Mouse (Mus musculus) regulatory T cell (primary cell): Measurements from ENCODE around the gene Camk2b.

Source experiments
- in situ Hi-C: fragments of 300-600 bp; cut with MboI, MseI; formaldehyde crosslinking; loops from one replicate; pipeline ENCODE4 v1.15.1; 2025; ENCODE audit warnings: high pct_unique_total_duplicates

Camk2b gene

DNA sequence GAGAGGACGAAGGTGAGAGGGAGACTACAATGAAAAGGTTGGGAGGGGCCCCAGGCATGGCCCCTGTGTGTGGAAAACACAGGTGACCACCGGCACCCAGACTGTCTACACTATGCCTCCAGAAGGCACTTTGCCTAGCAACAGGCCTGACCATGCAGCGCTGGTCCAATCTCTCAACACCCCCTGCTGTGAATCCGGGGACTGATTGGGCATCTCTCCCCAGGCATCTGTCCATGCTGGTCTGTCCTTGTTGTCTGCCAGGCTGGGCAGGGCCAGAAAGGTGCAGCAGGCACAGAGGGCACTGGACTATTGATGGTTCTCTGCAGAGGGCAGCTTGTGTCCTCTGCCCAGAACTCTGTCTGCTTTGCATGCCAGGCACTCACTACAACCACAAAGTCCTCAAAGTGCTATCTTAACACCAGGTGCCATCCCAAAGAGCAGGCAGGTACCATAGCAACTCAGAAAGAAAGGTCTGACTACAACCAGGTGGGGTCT, 16.0 kb downstream of the Camk2b start:
- in situ Hi-C loops, result loop anchor here (5.0 kb wide), 1 partner anchor 102 kb away; no protein-coding TSS in a partner anchor

DNA sequence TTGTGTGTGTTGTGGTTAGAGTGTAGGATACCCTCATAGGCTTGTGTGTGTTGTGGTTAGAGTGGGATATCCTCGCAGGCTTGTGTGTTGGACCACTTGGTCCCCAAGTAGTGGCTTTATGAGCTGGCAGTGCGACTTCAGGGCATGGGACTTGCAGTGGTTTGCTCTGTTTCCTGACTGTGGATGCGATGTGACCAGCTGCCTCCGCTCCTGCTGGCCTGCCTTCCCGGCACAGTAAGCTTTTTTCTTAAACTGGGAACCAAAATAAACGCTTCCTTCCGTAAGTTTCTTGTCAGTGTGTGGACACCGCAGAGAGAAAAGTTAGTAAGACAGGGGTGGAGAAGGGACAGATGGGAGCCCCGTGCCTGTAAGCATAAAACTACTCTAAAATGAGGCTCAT, 18.0 kb downstream of the Camk2b start:
- in situ Hi-C loops, result no loop called here

DNA sequence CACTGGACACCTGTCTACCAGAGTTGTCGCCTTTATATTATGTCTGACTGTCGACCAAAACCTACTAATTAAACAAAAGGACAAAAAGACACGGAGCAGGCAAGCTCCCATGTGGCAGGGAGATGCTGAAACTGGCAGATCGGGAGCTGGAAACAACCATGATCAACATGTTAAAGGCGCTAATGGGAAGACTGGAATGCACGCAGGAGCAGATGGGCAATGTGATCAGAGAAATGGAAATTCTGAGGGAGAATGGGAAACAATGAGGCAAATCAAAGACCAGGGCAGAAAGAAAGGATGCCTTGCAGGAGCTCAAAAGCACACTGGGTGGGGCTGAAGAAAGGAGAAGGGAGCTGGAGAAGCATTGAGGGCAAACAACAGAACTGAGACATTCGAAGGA, 27.2 kb downstream of the Camk2b start:
- in situ Hi-C loops, result no loop called here

GRCm38 (mm10) chr11:6037686-6038085, 28.5 kb downstream of the Camk2b start:
- in situ Hi-C loops, result no loop called here

- in situ Hi-C loops, result no loop called here
These were observed 29.0 kb downstream of the Camk2b start for GRCm38 (mm10) chr11:6037198-6037597.

DNA sequence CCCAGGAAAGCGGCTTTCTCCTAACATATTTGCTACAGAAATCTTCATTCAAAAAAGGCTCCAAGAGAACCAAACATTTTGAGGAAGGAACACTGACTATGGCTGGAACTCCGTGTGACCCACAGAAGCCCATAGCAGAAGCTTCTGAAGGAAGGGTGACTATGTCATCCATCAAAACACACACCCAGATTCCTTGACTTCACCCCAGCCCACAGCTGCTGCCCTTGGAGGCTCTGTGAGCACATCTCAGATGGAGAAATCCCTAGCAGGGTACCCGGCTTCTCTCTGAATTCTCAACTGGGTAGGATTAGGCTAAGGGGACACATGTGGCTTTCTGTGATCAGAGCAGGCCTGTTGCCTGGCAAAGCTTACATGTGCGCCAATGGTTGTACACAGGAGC, 29.7 kb downstream of the Camk2b start:
- in situ Hi-C loops, result no loop called here

DNA sequence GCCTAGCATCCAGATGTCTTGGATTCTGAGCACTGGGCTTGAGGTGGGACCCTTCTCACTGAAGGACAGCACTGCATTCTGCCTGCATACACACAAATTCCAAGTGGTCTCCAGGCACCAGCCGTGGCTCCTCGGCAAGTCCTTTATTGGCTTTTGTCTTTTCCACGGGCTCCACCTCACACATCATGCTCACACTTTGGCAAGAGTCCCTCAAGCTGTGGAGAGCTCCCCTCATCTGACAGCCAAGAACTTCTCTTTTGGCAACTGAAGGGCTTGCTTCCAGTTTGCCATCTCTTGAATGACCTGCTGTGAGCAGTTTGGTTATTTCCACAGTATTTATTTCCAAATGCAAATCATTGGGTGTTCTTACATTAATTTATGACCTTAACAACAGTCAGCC, 30.6 kb downstream of the Camk2b start:
- in situ Hi-C loops, result no loop called here

- in situ Hi-C loops, result no loop called here
These were observed 31.4 kb downstream of the Camk2b start for GRCm38 (mm10) chr11:6034740-6035139.

GRCm38 (mm10) chr11:6033801-6034200, 32.4 kb downstream of the Camk2b start:
- in situ Hi-C loops, result no loop called here

DNA sequence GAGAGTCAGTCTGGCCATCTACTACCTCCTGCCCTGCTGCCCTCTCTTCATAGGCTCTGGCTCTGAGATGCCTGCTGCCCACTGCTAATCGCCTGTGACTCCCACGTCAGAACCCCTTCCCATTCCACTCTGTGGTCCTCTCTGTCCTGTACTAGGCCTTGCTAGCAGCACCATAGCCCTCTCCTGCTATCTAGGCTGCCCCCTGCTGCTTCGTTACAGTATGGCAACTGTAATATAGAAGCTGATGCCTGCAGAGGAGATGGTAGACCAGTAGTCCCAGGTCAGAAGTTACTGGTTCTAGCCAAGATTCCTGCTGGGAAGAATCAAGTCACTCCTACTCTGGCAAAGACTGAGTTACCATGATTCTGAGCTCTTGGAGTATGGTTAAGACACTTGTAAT, 33.0 kb downstream of the Camk2b start:
- in situ Hi-C loops, result no loop called here

DNA sequence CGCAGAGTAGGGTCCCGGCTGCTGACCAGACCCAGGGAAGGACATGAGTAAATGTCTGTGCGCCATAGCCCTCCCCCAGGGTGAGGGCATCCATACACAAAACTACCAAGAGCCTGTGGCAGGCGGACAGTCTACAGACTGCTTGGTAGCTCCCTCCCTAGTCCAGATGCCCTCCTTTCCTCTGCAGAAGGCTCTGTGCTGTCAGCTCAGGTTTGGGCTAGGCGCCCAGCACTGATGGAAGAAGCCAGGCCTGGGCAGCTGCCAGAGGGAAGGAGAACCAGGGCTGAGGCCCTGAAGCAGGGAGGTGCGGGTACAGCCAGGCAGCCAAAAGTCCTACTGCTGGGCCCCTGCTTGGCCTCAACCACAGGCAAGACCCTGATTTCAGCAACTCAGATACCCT, 35.5 kb downstream of the Camk2b start:
- in situ Hi-C loops, result no loop called here

GRCm38 (mm10) chr11:6029790-6030189, 36.4 kb downstream of the Camk2b start:
- in situ Hi-C loops, result loop anchor here (5.0 kb wide), 1 partner anchor 37 kb away; no protein-coding TSS in a partner anchor

- in situ Hi-C loops, result loop anchor here (5.0 kb wide), 1 partner anchor 37 kb away; no protein-coding TSS in a partner anchor
These were observed 37.3 kb downstream of the Camk2b start for GRCm38 (mm10) chr11:6028911-6029310.

- in situ Hi-C loops, result loop anchor here (5.0 kb wide), 1 partner anchor 34 kb away; no protein-coding TSS in a partner anchor
These were observed 39.8 kb downstream of the Camk2b start for GRCm38 (mm10) chr11:6026361-6026760.

DNA sequence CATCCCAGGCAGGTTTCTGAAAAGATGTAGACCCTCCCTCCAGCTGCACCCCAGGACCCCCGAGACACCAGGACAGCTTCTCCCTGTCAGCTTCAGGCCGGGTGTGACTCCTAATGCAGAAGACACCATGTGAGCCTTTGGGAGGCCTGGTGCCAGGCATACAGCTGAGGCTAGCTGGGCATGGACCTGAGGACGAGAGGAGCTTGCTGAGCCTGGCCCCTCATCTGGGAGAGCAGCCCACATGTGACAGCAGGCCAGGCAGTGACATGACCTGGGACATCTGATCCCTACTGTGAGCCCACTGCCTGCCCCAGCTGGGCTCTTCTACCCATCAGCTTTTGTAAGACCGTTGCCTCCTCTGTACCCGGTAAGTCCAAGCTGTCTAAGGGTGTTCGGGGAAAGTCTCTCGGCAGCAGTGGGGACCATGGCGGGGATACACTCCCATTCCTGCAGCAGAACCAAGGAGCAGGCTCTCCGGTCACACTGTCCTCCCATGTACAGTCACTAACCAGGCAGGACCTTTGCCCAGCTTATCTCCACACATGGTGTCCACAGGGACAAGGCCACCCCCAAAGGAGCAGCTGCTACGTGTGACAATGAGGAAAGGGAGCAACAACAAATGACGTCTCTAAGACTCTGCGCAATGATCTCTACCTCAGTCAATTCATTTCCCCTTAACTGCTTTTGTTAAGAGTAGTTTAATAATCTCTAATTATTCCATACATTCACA, 41.1 kb downstream of the Camk2b start:
- in situ Hi-C loops, result loop anchor here (5.0 kb wide), 1 partner anchor 33 kb away; no protein-coding TSS in a partner anchor

DNA sequence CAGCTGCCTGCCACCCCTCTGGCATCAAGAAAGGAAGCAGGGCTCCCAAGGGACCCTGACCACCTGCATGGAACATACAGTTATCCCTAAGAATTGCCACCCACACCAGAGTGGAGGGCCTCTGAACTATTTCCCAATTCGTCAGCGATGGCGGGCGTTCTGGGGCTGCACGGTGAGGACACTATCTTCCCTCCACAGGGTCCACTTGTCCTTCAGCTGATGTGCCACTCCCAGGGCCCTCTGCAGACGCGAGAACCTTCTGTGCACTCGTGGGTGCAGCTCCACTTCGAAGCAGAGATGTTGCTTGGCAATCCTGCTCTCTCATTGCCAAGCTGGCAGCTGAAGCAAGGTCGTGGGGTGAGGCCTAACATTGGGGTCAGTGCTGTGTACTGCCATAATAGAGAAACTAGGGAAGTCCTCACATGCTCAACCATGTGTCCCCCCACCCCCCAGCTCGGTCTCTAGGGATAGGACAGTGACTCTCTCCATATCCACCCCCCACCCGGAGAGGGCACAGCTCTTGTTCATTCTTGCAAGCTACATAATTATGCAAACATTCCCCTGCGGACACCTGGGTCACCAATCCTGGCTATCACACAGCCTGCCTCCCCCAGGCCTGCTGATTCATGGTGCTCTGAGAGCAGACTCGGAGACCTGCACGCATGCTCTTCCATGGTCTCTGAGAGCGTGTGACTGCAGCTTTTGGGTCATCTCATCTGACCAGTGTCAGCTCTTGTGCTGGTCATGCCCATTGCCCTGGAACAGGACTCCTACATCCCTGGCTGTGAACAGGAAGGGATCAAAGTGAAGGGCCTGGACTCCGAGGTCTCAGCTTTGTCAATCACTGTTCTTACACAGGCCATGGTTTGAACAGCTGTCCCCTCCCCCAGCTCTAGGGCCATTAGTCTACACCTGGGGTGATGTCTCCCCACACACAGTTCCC, 45.0 kb downstream of the Camk2b start:
- in situ Hi-C loops, result no loop called here

DNA sequence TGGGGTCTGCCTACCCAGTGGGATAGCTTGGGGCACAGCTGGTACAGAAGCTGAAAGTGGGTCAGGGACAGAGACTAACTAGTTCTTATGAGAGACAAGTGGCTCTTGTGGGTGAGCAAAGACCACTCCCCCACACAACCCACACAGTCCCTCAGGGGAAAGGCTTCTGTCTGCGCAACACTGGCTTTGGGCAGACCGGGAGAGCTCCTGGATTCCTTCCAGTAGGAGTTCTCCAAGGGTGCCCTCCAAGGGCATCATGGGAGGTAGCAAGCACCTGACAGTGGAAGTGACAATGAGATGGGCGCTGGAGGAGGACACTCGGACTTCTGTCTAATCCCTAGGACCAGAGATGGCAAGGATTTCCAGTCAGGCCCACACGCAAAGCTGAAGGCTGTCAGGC, 45.8 kb downstream of the Camk2b start:
- in situ Hi-C loops, result no loop called here

GRCm38 (mm10) chr11:6018218-6019010, 47.7 kb downstream of the Camk2b start:
- in situ Hi-C loops, result no loop called here

GRCm38 (mm10) chr11:6017484-6018140, 48.5 kb downstream of the Camk2b start:
- in situ Hi-C loops, result no loop called here

GRCm38 (mm10) chr11:6016797-6017395, 49.3 kb downstream of the Camk2b start:
- in situ Hi-C loops, result no loop called here
